Mouse (Mus musculus): ENCODE results near the gene Pfas. TPM values are rescaled to one million over a fixed set of nuclear protein-coding genes. Genes with fewer than 3 reads are reported as not detected.

The Pfas gene
- polyA plus RNA-seq, 1 experiment = 85.3 TPM

GRCm38 (mm10) chr11:68956107-68956506 lies 52.2 kb downstream of the Pfas start:
- H3K9me3 ChIP-seq (replicated peaks; ENCODE audit: control insufficient read depth, insufficient read depth, low read length, poor library complexity, severe bottlenecking) = no peaks in the 10 kb centered on the region
- H3K4me1 ChIP-seq (ENCODE audit: control insufficient read depth, insufficient read depth, low read length) = peaks cover 2% of the 10 kb centered on the region
- H3K27ac ChIP-seq (ENCODE audit: insufficient read depth, low read length) = no peak overlapping the region
- H3K9ac ChIP-seq (ENCODE audit: low read depth, poor library complexity, severe bottlenecking) = peak overlapping the region; percentile 21; the same call in 1 of the 2 replicates
- no peaks in the 10 kb centered on the region for H3K36me3 ChIP-seq (ENCODE audit: control insufficient read depth, insufficient read depth, low read length, poor library complexity, severe bottlenecking)
- no peak overlapping the region for H3K4me3 ChIP-seq (ENCODE audit: low read depth, low read length)
- H3K27me3 ChIP-seq (ENCODE audit: control insufficient read depth, insufficient read depth, low read length, poor library complexity, severe bottlenecking) = no peaks in the 10 kb centered on the region
- TF ChIP-seq POLR2A (IDR thresholded peaks at IDR 0.05; ENCODE audit: insufficient read depth, low read length) = no peak
- no peak for TF ChIP-seq EP300 (IDR thresholded peaks at IDR 0.05; ENCODE audit: insufficient read depth, low read depth, low read length)
- no peak for TF ChIP-seq CTCF (IDR thresholded peaks at IDR 0.05; ENCODE audit: low read depth, low read length)

GRCm38 (mm10) chr11:68955473-68955872 lies 52.8 kb downstream of the Pfas start:
- no peak for TF ChIP-seq POLR2A (IDR thresholded peaks at IDR 0.05; ENCODE audit: insufficient read depth, low read length)
- no peak for TF ChIP-seq CTCF (IDR thresholded peaks at IDR 0.05; ENCODE audit: low read depth, low read length)
- TF ChIP-seq EP300 (IDR thresholded peaks at IDR 0.05; ENCODE audit: insufficient read depth, low read depth, low read length) = no peak
- Histone ChIP-seq H3K4me1 (ENCODE audit: control insufficient read depth, insufficient read depth, low read length) (peaks cover 2% of the 10 kb centered on the region), H3K4me3 (ENCODE audit: low read depth, low read length) (no peak overlapping the region), H3K9ac (ENCODE audit: low read depth, poor library complexity, severe bottlenecking) (no peak overlapping the region), H3K27ac (ENCODE audit: insufficient read depth, low read length) (no peak overlapping the region), H3K9me3 (replicated peaks; ENCODE audit: control insufficient read depth, insufficient read depth, low read length, poor library complexity, severe bottlenecking) (no peaks in the 10 kb centered on the region), H3K27me3 (ENCODE audit: control insufficient read depth, insufficient read depth, low read length, poor library complexity, severe bottlenecking) (no peaks in the 10 kb centered on the region), H3K36me3 (ENCODE audit: control insufficient read depth, insufficient read depth, low read length, poor library complexity, severe bottlenecking) (no peaks in the 10 kb centered on the region)

GRCm38 (mm10) chr11:68954408-68954807 lies 53.9 kb downstream of the Pfas start:
- Histone ChIP-seq H3K9ac (ENCODE audit: low read depth, poor library complexity, severe bottlenecking) (peak overlapping the region; percentile 27), H3K27me3 (ENCODE audit: control insufficient read depth, insufficient read depth, low read length, poor library complexity, severe bottlenecking) (no peaks in the 10 kb centered on the region), H3K36me3 (ENCODE audit: control insufficient read depth, insufficient read depth, low read length, poor library complexity, severe bottlenecking) (no peaks in the 10 kb centered on the region), H3K4me1 (ENCODE audit: control insufficient read depth, insufficient read depth, low read length) (peaks cover 2% of the 10 kb centered on the region), H3K27ac (ENCODE audit: insufficient read depth, low read length) (no peak overlapping the region), H3K9me3 (replicated peaks; ENCODE audit: control insufficient read depth, insufficient read depth, low read length, poor library complexity, severe bottlenecking) (no peaks in the 10 kb centered on the region), H3K4me3 (ENCODE audit: low read depth, low read length) (peak overlapping the region; percentile 76)
- TF ChIP-seq EP300 (IDR thresholded peaks at IDR 0.05; ENCODE audit: insufficient read depth, low read depth, low read length) = no peak
- no peak for TF ChIP-seq CTCF (IDR thresholded peaks at IDR 0.05; ENCODE audit: low read depth, low read length)
- no peak for TF ChIP-seq POLR2A (IDR thresholded peaks at IDR 0.05; ENCODE audit: insufficient read depth, low read length)

GRCm38 (mm10) chr11:68953903-68954302 lies 54.4 kb downstream of the Pfas start:
- Histone ChIP-seq H3K4me3 (ENCODE audit: low read depth, low read length) (peak overlapping the region; percentile 76), H3K36me3 (ENCODE audit: control insufficient read depth, insufficient read depth, low read length, poor library complexity, severe bottlenecking) (no peaks in the 10 kb centered on the region), H3K27me3 (ENCODE audit: control insufficient read depth, insufficient read depth, low read length, poor library complexity, severe bottlenecking) (no peaks in the 10 kb centered on the region), H3K9me3 (replicated peaks; ENCODE audit: control insufficient read depth, insufficient read depth, low read length, poor library complexity, severe bottlenecking) (no peaks in the 10 kb centered on the region), H3K4me1 (ENCODE audit: control insufficient read depth, insufficient read depth, low read length) (peaks cover 2% of the 10 kb centered on the region), H3K9ac (ENCODE audit: low read depth, poor library complexity, severe bottlenecking) (peak overlapping the region; percentile 27), H3K27ac (ENCODE audit: insufficient read depth, low read length) (no peak overlapping the region)
- TF ChIP-seq CTCF (IDR thresholded peaks at IDR 0.05; ENCODE audit: low read depth, low read length) (no peak), POLR2A (IDR thresholded peaks at IDR 0.05; ENCODE audit: insufficient read depth, low read length) (no peak), EP300 (IDR thresholded peaks at IDR 0.05; ENCODE audit: insufficient read depth, low read depth, low read length) (no peak)

GRCm38 (mm10) chr11:68947542-68947993 lies 60.7 kb downstream of the Pfas start:
- no peak for TF ChIP-seq CTCF (IDR thresholded peaks at IDR 0.05; ENCODE audit: low read depth, low read length)
- TF ChIP-seq EP300 (IDR thresholded peaks at IDR 0.05; ENCODE audit: insufficient read depth, low read depth, low read length) = no peak
- TF ChIP-seq POLR2A (IDR thresholded peaks at IDR 0.05; ENCODE audit: insufficient read depth, low read length) = no peak
- Histone ChIP-seq H3K9ac (ENCODE audit: low read depth, poor library complexity, severe bottlenecking) (no peak overlapping the region), H3K27me3 (ENCODE audit: control insufficient read depth, insufficient read depth, low read length, poor library complexity, severe bottlenecking) (no peaks in the 10 kb centered on the region), H3K4me3 (ENCODE audit: low read depth, low read length) (0 out of 2 replicates have a peak overlapping the region, but pooled peaks have one; percentile 2), H3K9me3 (replicated peaks; ENCODE audit: control insufficient read depth, insufficient read depth, low read length, poor library complexity, severe bottlenecking) (no peaks in the 10 kb centered on the region), H3K27ac (ENCODE audit: insufficient read depth, low read length) (no peak overlapping the region), H3K4me1 (ENCODE audit: control insufficient read depth, insufficient read depth, low read length) (no peaks in the 10 kb centered on the region), H3K36me3 (ENCODE audit: control insufficient read depth, insufficient read depth, low read length, poor library complexity, severe bottlenecking) (no peaks in the 10 kb centered on the region)

GRCm38 (mm10) chr11:68946806-68947440 lies 61.3 kb downstream of the Pfas start:
- H3K9ac ChIP-seq (ENCODE audit: low read depth, poor library complexity, severe bottlenecking) = no peak overlapping the region
- H3K4me1 ChIP-seq (ENCODE audit: control insufficient read depth, insufficient read depth, low read length) = no peaks in the 10 kb centered on the region
- H3K27ac ChIP-seq (ENCODE audit: insufficient read depth, low read length) = no peak overlapping the region
- H3K36me3 ChIP-seq (ENCODE audit: control insufficient read depth, insufficient read depth, low read length, poor library complexity, severe bottlenecking) = no peaks in the 10 kb centered on the region
- no peaks in the 10 kb centered on the region for H3K27me3 ChIP-seq (ENCODE audit: control insufficient read depth, insufficient read depth, low read length, poor library complexity, severe bottlenecking)
- H3K4me3 ChIP-seq (ENCODE audit: low read depth, low read length) = no peak overlapping the region
- TF ChIP-seq CTCF (IDR thresholded peaks at IDR 0.05; ENCODE audit: low read depth, low read length) (no peak), EP300 (IDR thresholded peaks at IDR 0.05; ENCODE audit: insufficient read depth, low read depth, low read length) (no peak), POLR2A (IDR thresholded peaks at IDR 0.05; ENCODE audit: insufficient read depth, low read length) (no peak)
- no peaks in the 10 kb centered on the region for H3K9me3 ChIP-seq (replicated peaks; ENCODE audit: control insufficient read depth, insufficient read depth, low read length, poor library complexity, severe bottlenecking)
